Mouse (Mus musculus) CH12.LX (cell line): ENCODE data around the gene Nrros. TPM values are rescaled to one million over a fixed set of nuclear protein-coding genes. Genes with fewer than 3 reads are reported as not detected.
A peak's percentile ranks its signal among the peaks of the same experiment; 100 is the strongest.

ENCODE experiments used
- DNase-seq: peaks from one replicate; pipeline ENCODE4 v3.0.0-alpha.2; 2013; ENCODE audit errors: extremely low read depth
- H3K27ac ChIP-seq: 2 replicates; pipeline ENCODE4 v1.5.1; 2012; ENCODE audit warnings: low read depth, mild to moderate bottlenecking, control low read depth, moderate library complexity; ENCODE audit not compliant: insufficient read depth
- H3K27me3 ChIP-seq: replicated peaks from 2 replicates; pipeline ENCODE3; 2012; ENCODE audit warnings: inconsistent platforms
- H3K36me3 ChIP-seq, 2 experiments: replicated peaks in 1 of 2; 2 replicates each; pipeline versions ENCODE3 to v1.6.1; 2012; ENCODE audit warnings: inconsistent platforms in 1 of 2, low read length in 1 of 2, mild to moderate bottlenecking in 1 of 2, mixed read lengths in 1 of 2, moderate library complexity in 1 of 2; ENCODE audit not compliant: control insufficient read depth in 1 of 2, insufficient read depth in 1 of 2
- H3K4me1 ChIP-seq, 2 experiments: 2 replicates each; pipeline ENCODE4 v1.6.1; 2012; ENCODE audit warnings: inconsistent platforms in 1 of 2, moderate library complexity in 1 of 2; ENCODE audit not compliant: insufficient read depth in 2 of 2, control insufficient read depth in 1 of 2
- H3K4me2 ChIP-seq: 2 replicates; pipeline ENCODE4 v1.6.1; 2012; ENCODE audit warnings: low read depth, mild to moderate bottlenecking, control low read depth; ENCODE audit not compliant: poor library complexity, insufficient read depth, severe bottlenecking
- H3K4me3 ChIP-seq, 3 experiments: fragments of 150-350 bp in 1 of 3; sonication (generic) in 1 of 3; replicated peaks in 1 of 3; 2 replicates each; pipeline versions ENCODE3 to v1.5.1; 2011 to 2012; ENCODE audit warnings: low read depth in 2 of 3, low read length in 2 of 3, mild to moderate bottlenecking in 2 of 3, moderate library complexity in 2 of 3, control low read depth in 1 of 3, improper control_type of control experiment in 1 of 3, inconsistent platforms in 1 of 3, mixed read lengths in 1 of 3; ENCODE audit not compliant: poor library complexity in 1 of 3
- H3K79me2 ChIP-seq: replicated peaks from 2 replicates; pipeline ENCODE4 v1.6.1; 2012; ENCODE audit warnings: mild to moderate bottlenecking, moderate library complexity; ENCODE audit not compliant: control insufficient read depth, poor library complexity, insufficient read depth, severe bottlenecking; ENCODE audit errors: extremely low read depth
- H3K9ac ChIP-seq: 2 replicates; pipeline ENCODE4 v1.6.1; 2012; ENCODE audit warnings: low read depth, mild to moderate bottlenecking, control low read depth, moderate library complexity; ENCODE audit not compliant: insufficient read depth
- H3K9me3 ChIP-seq: replicated peaks from 2 replicates; pipeline ENCODE3; 2012; ENCODE audit warnings: low read length, inconsistent platforms, mixed read lengths
- BHLHE40 ChIP-seq: IDR thresholded peaks from 2 replicates; pipeline ENCODE4 v1.6.1; 2011; ENCODE audit warnings: mild to moderate bottlenecking, low read depth, low read length, improper control_type of control experiment
- CHD1 ChIP-seq: IDR thresholded peaks from 2 replicates; pipeline ENCODE4 v1.6.1; 2012; ENCODE audit warnings: low read depth, low read length, improper control_type of control experiment, inconsistent platforms
- CHD2 ChIP-seq: IDR thresholded peaks from 2 replicates; pipeline ENCODE4 v1.6.1; 2011; ENCODE audit warnings: low read length, improper control_type of control experiment
- CTCF ChIP-seq, 2 experiments: IDR thresholded peaks in 1 of 2; conservative IDR thresholded peaks in 1 of 2; 2 replicates each; pipeline ENCODE4 v1.5.1; 2011 to 2012; ENCODE audit warnings: low read depth in 2 of 2, low read length in 2 of 2, improper control_type of control experiment in 1 of 2, inconsistent platforms in 1 of 2, mild to moderate bottlenecking in 1 of 2, moderate library complexity in 1 of 2
- E2F4 ChIP-seq: IDR thresholded peaks from 2 replicates; pipeline ENCODE4 v1.6.1; 2011; ENCODE audit warnings: low read depth, low read length, improper control_type of control experiment; ENCODE audit not compliant: insufficient replicate concordance
- ELF1 ChIP-seq: IDR thresholded peaks from 2 replicates; pipeline ENCODE4 v1.6.1; 2014; ENCODE audit warnings: low read depth, mild to moderate bottlenecking, inconsistent platforms, low read length, improper control_type of control experiment
- EP300 ChIP-seq: IDR thresholded peaks from 2 replicates; pipeline ENCODE4 v1.6.1; 2011; ENCODE audit warnings: low read length, improper control_type of control experiment
- ETS1 ChIP-seq: conservative IDR thresholded peaks from 2 replicates; pipeline ENCODE4 v1.6.1; 2012; ENCODE audit warnings: low read depth, mild to moderate bottlenecking, inconsistent platforms, low read length, improper control_type of control experiment, moderate library complexity
- GABPA ChIP-seq: IDR thresholded peaks from 2 replicates; pipeline ENCODE4 v1.6.1; 2012; ENCODE audit warnings: low read depth, low read length, improper control_type of control experiment, inconsistent platforms; ENCODE audit not compliant: insufficient replicate concordance
- HCFC1 ChIP-seq: IDR thresholded peaks from 2 replicates; pipeline ENCODE4 v1.6.1; 2012; ENCODE audit warnings: low read depth, mild to moderate bottlenecking, inconsistent platforms, low read length, improper control_type of control experiment
- IRF4 ChIP-seq: IDR thresholded peaks from 2 replicates; pipeline ENCODE4 v1.6.1; 2014; ENCODE audit warnings: low read depth, mild to moderate bottlenecking, inconsistent platforms, low read length, improper control_type of control experiment
- JUN ChIP-seq: IDR thresholded peaks from 2 replicates; pipeline ENCODE4 v1.6.1; 2011; ENCODE audit warnings: low read depth, mild to moderate bottlenecking, low read length, improper control_type of control experiment, moderate library complexity; ENCODE audit not compliant: insufficient read depth
- JUND ChIP-seq: conservative IDR thresholded peaks from 2 replicates; pipeline ENCODE4 v1.6.1; 2011; ENCODE audit warnings: low read depth, low read length, improper control_type of control experiment
- KAT2A ChIP-seq: IDR thresholded peaks from 2 replicates; pipeline ENCODE4 v1.6.1; 2012; ENCODE audit warnings: low read length, improper control_type of control experiment, inconsistent platforms; ENCODE audit not compliant: insufficient replicate concordance
- MAFK ChIP-seq: IDR thresholded peaks from 2 replicates; pipeline ENCODE4 v1.6.1; 2011; ENCODE audit warnings: low read length, improper control_type of control experiment; ENCODE audit not compliant: insufficient replicate concordance
- MAX ChIP-seq: IDR thresholded peaks from 2 replicates; pipeline ENCODE4 v1.6.1; 2011; ENCODE audit warnings: low read length, improper control_type of control experiment
- MAZ ChIP-seq: IDR thresholded peaks from 2 replicates; pipeline ENCODE4 v1.6.1; 2012; ENCODE audit warnings: low read depth, mild to moderate bottlenecking, inconsistent platforms, low read length, improper control_type of control experiment, moderate library complexity
- MEF2A ChIP-seq: IDR thresholded peaks from 2 replicates; pipeline ENCODE4 v1.6.1; 2014; ENCODE audit warnings: low read depth, mild to moderate bottlenecking, inconsistent platforms, low read length, improper control_type of control experiment, borderline replicate concordance
- MXI1 ChIP-seq: IDR thresholded peaks from 2 replicates; pipeline ENCODE4 v1.6.1; 2011; ENCODE audit warnings: mild to moderate bottlenecking, low read depth, low read length, improper control_type of control experiment
- MYC ChIP-seq: IDR thresholded peaks from 2 replicates; pipeline ENCODE4 v1.6.1; 2011; ENCODE audit warnings: low read depth, mild to moderate bottlenecking, improper control_type of control experiment, low read length
- NELFE ChIP-seq: IDR thresholded peaks from 2 replicates; pipeline ENCODE4 v1.6.1; 2011; ENCODE audit warnings: low read depth, low read length, improper control_type of control experiment
- NRF1 ChIP-seq: IDR thresholded peaks from 2 replicates; pipeline ENCODE4 v1.6.1; 2014; ENCODE audit warnings: low read depth, mild to moderate bottlenecking, inconsistent platforms, low read length, improper control_type of control experiment, moderate library complexity
- PAX5 ChIP-seq: IDR thresholded peaks from 2 replicates; pipeline ENCODE4 v1.6.1; 2012; ENCODE audit warnings: low read length, inconsistent platforms, mixed read lengths
- POLR2A ChIP-seq: IDR thresholded peaks from 2 replicates; pipeline ENCODE4 v1.6.1; 2011; ENCODE audit warnings: low read depth, mild to moderate bottlenecking, improper control_type of control experiment, low read length
- POLR2AphosphoS2 ChIP-seq: IDR thresholded peaks from 2 replicates; pipeline ENCODE4 v1.6.1; 2011; ENCODE audit warnings: low read depth, low read length, improper control_type of control experiment
- RAD21 ChIP-seq: IDR thresholded peaks from 2 replicates; pipeline ENCODE4 v1.6.1; 2011; ENCODE audit warnings: low read depth, mild to moderate bottlenecking, low read length, improper control_type of control experiment, moderate library complexity
- RCOR1 ChIP-seq: conservative IDR thresholded peaks from 2 replicates; pipeline ENCODE4 v1.6.1; 2012; ENCODE audit warnings: low read depth, mild to moderate bottlenecking, inconsistent platforms, low read length, improper control_type of control experiment
- SIN3A ChIP-seq: IDR thresholded peaks from 2 replicates; pipeline ENCODE4 v1.6.1; 2012; ENCODE audit warnings: low read length, improper control_type of control experiment, inconsistent platforms
- SMC3 ChIP-seq: IDR thresholded peaks from 2 replicates; pipeline ENCODE4 v1.6.1; 2011; ENCODE audit warnings: low read depth, low read length, improper control_type of control experiment
- TBP ChIP-seq: conservative IDR thresholded peaks from 2 replicates; pipeline ENCODE4 v1.6.1; 2011; ENCODE audit warnings: low read depth, low read length, improper control_type of control experiment
- TCF12 ChIP-seq: IDR thresholded peaks from 2 replicates; pipeline ENCODE4 v1.6.1; 2014; ENCODE audit warnings: low read depth, mild to moderate bottlenecking, inconsistent platforms, low read length, improper control_type of control experiment
- UBTF ChIP-seq: IDR thresholded peaks from 2 replicates; pipeline ENCODE4 v1.6.1; 2012; ENCODE audit warnings: low read depth, mild to moderate bottlenecking, inconsistent platforms, low read length, improper control_type of control experiment, moderate library complexity
- USF1 ChIP-seq: IDR thresholded peaks from 2 replicates; pipeline ENCODE4 v1.6.1; 2014; ENCODE audit warnings: low read depth, mild to moderate bottlenecking, inconsistent platforms, low read length, improper control_type of control experiment
- USF2 ChIP-seq: conservative IDR thresholded peaks from 2 replicates; pipeline ENCODE4 v1.6.1; 2011; ENCODE audit warnings: low read depth, low read length, improper control_type of control experiment
- ZC3H11A ChIP-seq: IDR thresholded peaks from 2 replicates; pipeline ENCODE4 v1.6.1; 2012; ENCODE audit warnings: low read depth, mild to moderate bottlenecking, inconsistent platforms, low read length, improper control_type of control experiment
- ZKSCAN1 ChIP-seq: IDR thresholded peaks from 2 replicates; pipeline ENCODE4 v1.6.1; 2012; ENCODE audit warnings: low read depth, inconsistent platforms, low read length, improper control_type of control experiment, borderline replicate concordance
- ZMIZ1 ChIP-seq: IDR thresholded peaks from 2 replicates; pipeline ENCODE4 v1.6.1; 2012; ENCODE audit warnings: low read depth, mild to moderate bottlenecking, inconsistent platforms, low read length, improper control_type of control experiment
- ZNF384 ChIP-seq: IDR thresholded peaks from 2 replicates; pipeline ENCODE4 v1.6.1; 2012; ENCODE audit warnings: low read depth, low read length, improper control_type of control experiment, inconsistent platforms
- dilution Hi-C: fragments of 300-500 bp; cut with MboI; formaldehyde crosslinking; loops from 2 replicates; pipeline ENCODE4 v1.14.3; 2020; ENCODE audit warnings: low sequenced_read_pairs; ENCODE audit not compliant: extremely low pct_unique_long_range_greater_than_20kb, extremely low pct_ligation_motif_present
- in situ Hi-C: fragments of 300-500 bp; cut with MboI; formaldehyde crosslinking; loops from 3 replicates; pipeline ENCODE4 v1.14.3; 2019; ENCODE audit warnings: low sequenced_read_pairs, low pct_ligation_motif_present, low pct_unique_long_range_greater_than_20kb, mixed read lengths
- polyA plus RNA-seq: library from polyadenylated mRNA; unstranded; fragments of >175 nt; gene quantifications from 2 replicates; pipeline ENCODE4 v1.2.1, GENCODE M21; 2012; ENCODE audit warnings: low read depth; ENCODE audit not compliant: insufficient read length
- total RNA-seq, 2 experiments: library from RNA; depleted of rRNA; stranded (reverse); fragments of 300-350 nt in 1 of 2; fragments of >200 nt in 1 of 2; gene quantifications; 2 replicates each; pipeline ENCODE4 v1.2.3; 2012 to 2014

Nrros gene
- total and polyA plus RNA-seq, 3 experiments = 49.6 to 71.0 (median 64.3) TPM

DNA sequence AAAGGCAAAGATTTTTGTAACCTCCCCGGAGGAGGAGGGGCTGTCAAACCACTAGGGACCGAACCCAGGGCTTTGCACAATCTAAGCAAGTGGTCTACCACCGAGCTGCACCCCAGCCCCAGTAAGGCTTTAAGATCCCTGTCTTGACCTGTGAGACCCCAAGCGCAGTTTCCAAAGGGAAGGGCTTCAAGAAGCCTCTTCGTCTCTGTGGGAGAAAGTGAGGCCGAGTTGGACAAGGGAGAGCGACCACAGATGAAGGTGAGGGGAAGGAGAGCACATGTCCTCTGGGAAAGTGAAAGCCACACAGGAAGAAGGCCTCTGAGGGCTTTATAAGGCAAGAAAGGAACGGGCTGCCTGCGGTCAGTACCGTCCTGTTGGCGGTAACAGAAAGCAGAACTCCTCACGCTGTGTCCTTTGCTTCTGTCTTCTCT, 24.6 kb upstream of the Nrros start:
- TF ChIP-seq RCOR1 = no peak
- TF ChIP-seq MAZ = no peak
- no peak for TF ChIP-seq E2F4
- no peak for TF ChIP-seq CTCF (conservative IDR thresholded peaks at IDR 0.05 in 1 of 2, IDR thresholded peaks at IDR 0.05 in 1 of 2; ENCODE audit: low read depth in 2 of 2, low read length in 2 of 2)
- peak; percentile 58; the same call in 1 of the 2 replicates for TF ChIP-seq TBP
- TF ChIP-seq BHLHE40 = peak; percentile 90
- no peak for TF ChIP-seq ELF1
- TF ChIP-seq MAFK = peak; percentile 69; the same call in 1 of the 2 replicates
- no peak for TF ChIP-seq NELFE
- TF ChIP-seq ZKSCAN1 = no peak
- no peak for TF ChIP-seq KAT2A
- no peak for TF ChIP-seq RAD21
- no peak for TF ChIP-seq ZNF384
- TF ChIP-seq USF1 = no peak
- TF ChIP-seq GABPA = no peak
- TF ChIP-seq MXI1 = peak; percentile 35; the same call in 1 of the 2 replicates
- no peak for TF ChIP-seq ZC3H11A
- TF ChIP-seq ETS1 = peak; percentile 57
- TF ChIP-seq JUN = no peak
- peak; percentile 88 for TF ChIP-seq MYC
- TF ChIP-seq HCFC1 = no peak
- TF ChIP-seq PAX5 = no peak
- TF ChIP-seq USF2 = no peak
- TF ChIP-seq POLR2A = no peak
- no peak for TF ChIP-seq NRF1
- 0 out of 2 replicates have a peak, but pooled peaks have one; percentile 32 for TF ChIP-seq IRF4
- no peak for TF ChIP-seq POLR2AphosphoS2
- no peak for TF ChIP-seq ZMIZ1
- no peak for TF ChIP-seq TCF12
- TF ChIP-seq JUND = no peak
- no peak for TF ChIP-seq CHD2
- peak; percentile 83 for TF ChIP-seq MAX
- TF ChIP-seq SMC3 = no peak
- peak; percentile 71; the same call in 1 of the 2 replicates for TF ChIP-seq MEF2A
- TF ChIP-seq EP300 = peak; percentile 42; the same call in 1 of the 2 replicates
- TF ChIP-seq SIN3A = no peak; the same call in 1 of the 2 replicates
- no peak for TF ChIP-seq CHD1
- no peak; the same call in 1 of the 2 replicates for TF ChIP-seq UBTF
- H3K79me2 ChIP-seq = no peaks in the 10 kb centered on the region
- peak overlapping the region; percentile 83 for H3K4me2 ChIP-seq
- dilution Hi-C loops (no loop called here), in situ Hi-C loops (no loop called here)
- H3K9ac ChIP-seq = peak overlapping the region; percentile 1; the same call in 1 of the 2 replicates
- peaks cover 3% of the 10 kb centered on the region for H3K9me3 ChIP-seq
- H3K4me3 ChIP-seq = peak overlapping the region; percentile 5 to 12 (median 8)
- peaks cover 5 to 18% of the 10 kb centered on the region in 2 experiments; a peak in 3 of 4 replicates for H3K4me1 ChIP-seq
- H3K27ac ChIP-seq = no peak overlapping the region
- no peaks in the 10 kb centered on the region for H3K36me3 ChIP-seq
- peak; percentile 74 for DNase-seq
- peaks cover 13% of the 10 kb centered on the region for H3K27me3 ChIP-seq
